Mouse (Mus musculus) lung, adult 2 months (tissue): ENCODE results near the gene Tgfbr3.

Source experiments
- CTCF ChIP-seq: fragments of 200-500 bp; IDR thresholded peaks from 2 replicates; pipeline ENCODE4 v1.5.1; 2011; ENCODE audit warnings: mild to moderate bottlenecking, low read length, control low read depth; ENCODE audit not compliant: insufficient read depth
- POLR2A ChIP-seq: fragments of 200-500 bp; IDR thresholded peaks from 2 replicates; pipeline ENCODE4 v1.6.1; 2011; ENCODE audit warnings: low read depth, mild to moderate bottlenecking, control low read depth, low read length, borderline replicate concordance; ENCODE audit errors: extremely low read depth

DNA sequence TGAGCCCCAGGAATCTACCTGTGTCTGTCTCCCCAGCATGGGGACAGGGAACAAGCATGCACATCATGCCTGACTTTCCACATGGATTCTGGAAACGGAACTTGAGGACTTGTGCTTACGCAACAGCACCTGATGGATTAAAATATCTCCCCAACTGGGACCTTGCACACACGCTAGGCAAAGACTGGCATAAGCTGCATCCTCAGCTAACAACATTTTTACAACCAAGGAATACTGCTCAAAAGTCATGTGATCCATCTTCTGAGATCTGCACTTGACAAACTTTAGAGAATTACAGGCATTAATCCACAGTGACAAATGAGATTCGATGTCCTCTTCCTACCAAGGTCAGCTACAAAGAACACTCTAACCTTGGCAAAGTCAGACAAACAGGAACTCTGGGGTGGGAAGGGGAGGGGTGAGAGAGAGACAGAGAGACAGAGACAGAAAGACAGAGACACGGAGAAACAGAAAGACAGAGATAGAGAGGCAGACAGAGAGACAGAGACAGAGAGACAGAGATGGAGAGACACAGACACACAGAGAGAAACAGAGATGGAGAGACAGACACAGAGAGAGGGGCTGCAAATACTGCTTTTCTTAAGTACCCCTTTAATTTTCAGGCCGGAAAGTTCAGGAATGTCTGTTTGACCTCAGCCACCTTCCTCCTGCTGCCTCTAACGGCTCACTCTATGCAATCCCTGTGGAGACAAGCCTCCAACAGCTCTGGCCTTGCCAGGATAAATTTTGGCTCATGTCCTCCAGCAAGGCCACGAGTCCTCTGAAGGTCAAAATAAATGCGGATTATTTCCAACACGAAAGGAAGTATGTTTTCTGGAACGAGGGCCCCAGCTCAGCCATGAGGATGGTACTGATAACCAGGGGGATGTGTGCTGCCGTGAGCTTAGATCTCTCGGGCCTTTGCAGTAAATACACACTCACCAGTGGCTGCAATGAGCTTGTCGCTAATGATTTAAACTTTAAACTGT lies 55.8 kb downstream of the Tgfbr3 start:
- TF ChIP-seq CTCF (no peak), POLR2A (no peak)
